Mouse (Mus musculus) cerebellum, postnatal 25 days (tissue): ENCODE results near the gene Txnip.
"Not testable (repeated sequence)": the region's sequence is repeated elsewhere in the genome, so short reads cannot be mapped to it uniquely, and the experiment has no call there.

Source experiments
- DNase-seq, 2 experiments: peaks; one replicate each; pipeline ENCODE4 v3.0.0; 2021; ENCODE audit warnings: mixed read lengths in 2 of 2

Txnip gene

GRCm38 (mm10) chr3:96557694-96558093 is at the start of gene Txnip:
Txnip (plus strand) TSS chr3:96557957.
- peak; percentile 97 to 98 for DNase-seq

- not testable (repeated sequence) for DNase-seq
These were observed 49.8 kb upstream of the Txnip start for GRCm38 (mm10) chr3:96507966-96508365.

- DNase-seq = no peak
These were observed 37.6 kb upstream of the Txnip start for GRCm38 (mm10) chr3:96520171-96520570.

GRCm38 (mm10) chr3:96522149-96522548 is 35.6 kb upstream of the Txnip start:
- peak in 1 of 2 experiments; percentile 27 for DNase-seq

GRCm38 (mm10) chr3:96524028-96524810 is 33.5 kb upstream of the Txnip start:
- no peak for DNase-seq

GRCm38 (mm10) chr3:96524914-96525313 is 32.8 kb upstream of the Txnip start, which contains the start of gene Hfe2:
Hfe2 (plus strand) TSS chr3:96525172.
- DNase-seq = no peak

- DNase-seq = no peak
These were observed 31.6 kb upstream of the Txnip start for GRCm38 (mm10) chr3:96526013-96526762.

GRCm38 (mm10) chr3:96526864-96527542 is 30.8 kb upstream of the Txnip start:
- peak in 1 of 2 experiments; percentile 24 for DNase-seq

- DNase-seq = no peak
These were observed 29.3 kb upstream of the Txnip start for GRCm38 (mm10) chr3:96528506-96528905.

GRCm38 (mm10) chr3:96532050-96532449 is 25.7 kb upstream of the Txnip start:
- no peak for DNase-seq

GRCm38 (mm10) chr3:96534300-96534699 is 23.5 kb upstream of the Txnip start:
- no peak for DNase-seq

- no peak for DNase-seq
These were observed 18.4 kb upstream of the Txnip start for GRCm38 (mm10) chr3:96539316-96539715.

- DNase-seq = no peak
These were observed 17.0 kb upstream of the Txnip start for GRCm38 (mm10) chr3:96540740-96541139.

- DNase-seq = no peak
These were observed 16.3 kb upstream of the Txnip start for GRCm38 (mm10) chr3:96541328-96542078.

GRCm38 (mm10) chr3:96542554-96542953 is 15.2 kb upstream of the Txnip start:
- no peak for DNase-seq

- no peak for DNase-seq
These were observed 14.4 kb upstream of the Txnip start for GRCm38 (mm10) chr3:96543345-96543744.

- no peak for DNase-seq
These were observed 12.2 kb upstream of the Txnip start for GRCm38 (mm10) chr3:96545565-96545964.

- DNase-seq = no peak
These were observed 10.9 kb upstream of the Txnip start for GRCm38 (mm10) chr3:96546880-96547279.

GRCm38 (mm10) chr3:96547389-96547960 is 10.3 kb upstream of the Txnip start:
- peak; percentile 86 to 90 for DNase-seq

GRCm38 (mm10) chr3:96548824-96549223 is 8.9 kb upstream of the Txnip start:
- no peak for DNase-seq

GRCm38 (mm10) chr3:96549346-96549745 is 8.4 kb upstream of the Txnip start:
- DNase-seq = no peak

GRCm38 (mm10) chr3:96551203-96551602 is 6.6 kb upstream of the Txnip start:
- peak; percentile 36 to 61 for DNase-seq
